Mouse (Mus musculus) neural tube, embryonic 11.5 days (tissue): Measurements from ENCODE around the gene Olfr101. TPM values are rescaled to one million over a fixed set of nuclear protein-coding genes. Genes with fewer than 3 reads are reported as not detected.

ENCODE experiments used
- ATAC-seq: fragments of 200-750 bp; cut with Nextera tagmentation; 2 replicates; pipeline ENCODE4 v1.8.0; 2017; ENCODE audit warnings: moderate number of reproducible peaks, mild to moderate bottlenecking, moderate TSS enrichment, moderate library complexity; ENCODE audit not compliant: insufficient read depth, low FRiP score, low TSS enrichment
- DNase-seq: peaks from one replicate; pipeline ENCODE4 v3.0.0-alpha.2; 2015; ENCODE audit warnings: low spot score
- H3K27ac ChIP-seq: fragments of 300-500 bp; sonication (generic); 2 replicates; pipeline ENCODE4 v1.5.1; 2014; ENCODE audit warnings: low read depth, mild to moderate bottlenecking, low read length
- H3K27me3 ChIP-seq: fragments of 300-500 bp; sonication (generic); 2 replicates; pipeline ENCODE4 v1.6.1; 2014; ENCODE audit warnings: mild to moderate bottlenecking, low read length, mixed read lengths; ENCODE audit not compliant: control insufficient read depth, insufficient read depth
- H3K36me3 ChIP-seq: fragments of 300-500 bp; sonication (generic); 2 replicates; pipeline ENCODE4 v1.6.1; 2014; ENCODE audit warnings: mild to moderate bottlenecking, low read length, moderate library complexity, mixed read lengths; ENCODE audit not compliant: control insufficient read depth, insufficient read depth
- H3K4me1 ChIP-seq: fragments of 300-500 bp; sonication (generic); 2 replicates; pipeline ENCODE4 v1.6.1; 2014; ENCODE audit warnings: low read length, mixed read lengths; ENCODE audit not compliant: control insufficient read depth, insufficient read depth
- H3K4me2 ChIP-seq: fragments of 300-500 bp; sonication (generic); 2 replicates; pipeline ENCODE4 v1.6.1; 2014; ENCODE audit warnings: low read depth, mild to moderate bottlenecking, moderate library complexity
- H3K4me3 ChIP-seq: fragments of 300-500 bp; sonication (generic); 2 replicates; pipeline ENCODE4 v1.5.1; 2014; ENCODE audit warnings: low read depth, low read length
- H3K9ac ChIP-seq: fragments of 300-500 bp; sonication (generic); 2 replicates; pipeline ENCODE4 v1.6.1; 2014; ENCODE audit warnings: mild to moderate bottlenecking, low read length
- H3K9me3 ChIP-seq: fragments of 300-500 bp; sonication (generic); 2 replicates; pipeline ENCODE4 v1.6.1; 2016; ENCODE audit warnings: low read length; ENCODE audit not compliant: control insufficient read depth
- WGBS: fragments of 180-500 bp; shearing (Covaris S2); extraction: QIAGEN DNeasy Blood & Tissue Kit; methylation state at CpG from one replicate; pipeline ENCODE4 v1.1.7; 2014; 5-methylcytosine and 5-hydroxymethylcytosine counted together
- polyA plus RNA-seq: library from polyadenylated mRNA; unstranded; fragments of >200 nt; fragmentation: Nextera tagmentation; extraction: Ambion mirVana; gene quantifications from 2 replicates; pipeline ENCODE4 v1.2.1, GENCODE M21; 2014

Gene Olfr101
- polyA plus RNA-seq, 1 experiment from 2014 or later: not detected

GRCm38 (mm10) chr17:37270702-37271092, 33.4 kb downstream of the Olfr101 start:
- Histone ChIP-seq H3K4me1 (no peaks in the 10 kb centered on the region), H3K9me3 (no peaks in the 10 kb centered on the region), H3K4me2 (peak overlapping the region; percentile 85), H3K9ac (0 out of 2 replicates have a peak overlapping the region, but pooled peaks have one; percentile 35), H3K27ac (no peak overlapping the region), H3K27me3 (no peaks in the 10 kb centered on the region), H3K4me3 (peak overlapping the region; percentile 42; the same call in 1 of the 2 replicates), H3K36me3 (no peaks in the 10 kb centered on the region)
- WGBS: 63% methylated on average over 8 of the region's 8 CpGs
- ATAC-seq: peak; percentile 27; the same call in 1 of the 2 replicates
- no peak for DNase-seq

GRCm38 (mm10) chr17:37270058-37270701, 33.9 kb downstream of the Olfr101 start, which contains the start of gene H2-M3:
TSS of gene H2-M3 (plus strand) at chr17:37270220.
- 5% methylated on average over 26 of the region's 26 CpGs for WGBS
- peak within 1 kb of the TSS; percentile 85 for H3K4me2 ChIP-seq
- ATAC-seq (peak; percentile 99), DNase-seq (peak; percentile 85)
- peak within 1 kb of the TSS; percentile 35 for H3K9ac ChIP-seq
- H3K27ac ChIP-seq: no peak within 1 kb of the TSS
- no peaks in the 10 kb centered on the region for H3K4me1 ChIP-seq
- H3K36me3 ChIP-seq: no peaks in the 10 kb centered on the region
- H3K27me3 ChIP-seq: no peaks in the 10 kb centered on the region
- H3K4me3 ChIP-seq: peak within 1 kb of the TSS; percentile 42
- H3K9me3 ChIP-seq: no peaks in the 10 kb centered on the region

GRCm38 (mm10) chr17:37263626-37264025, 40.5 kb downstream of the Olfr101 start, which contains the start of gene Olfr98:
TSS of gene Olfr98 (minus strand) at chr17:37263749.
- Histone ChIP-seq H3K4me2 (no peak within 1 kb of the TSS), H3K9ac (no peak within 1 kb of the TSS), H3K4me1 (no peaks in the 10 kb centered on the region), H3K27ac (no peak within 1 kb of the TSS), H3K4me3 (no peak within 1 kb of the TSS), H3K9me3 (no peaks in the 10 kb centered on the region), H3K36me3 (no peaks in the 10 kb centered on the region), H3K27me3 (no peaks in the 10 kb centered on the region)
- ATAC-seq: no peak
- no peak for DNase-seq
- 83% methylated on average over 1 of the region's 1 CpGs for WGBS

- H3K9me3 ChIP-seq: no peaks in the 10 kb centered on the region
- H3K27me3 ChIP-seq: no peaks in the 10 kb centered on the region
- H3K4me3 ChIP-seq: no peak overlapping the region
- no peaks in the 10 kb centered on the region for H3K4me1 ChIP-seq
- H3K9ac ChIP-seq: no peak overlapping the region
- DNase-seq: no peak
- H3K36me3 ChIP-seq: no peaks in the 10 kb centered on the region
- 7% methylated on average over 1 of the region's 1 CpGs for WGBS
- no peak overlapping the region for H3K4me2 ChIP-seq
- no peak for ATAC-seq
- H3K27ac ChIP-seq: no peak overlapping the region
Observed at GRCm38 (mm10) chr17:37250544-37250943, 53.6 kb downstream of the Olfr101 start.

GRCm38 (mm10) chr17:37249460-37249859, 54.7 kb downstream of the Olfr101 start:
- Histone ChIP-seq H3K27ac (no peak overlapping the region), H3K4me2 (no peak overlapping the region), H3K36me3 (no peaks in the 10 kb centered on the region), H3K4me3 (no peak overlapping the region), H3K9ac (no peak overlapping the region), H3K9me3 (no peaks in the 10 kb centered on the region), H3K27me3 (no peaks in the 10 kb centered on the region), H3K4me1 (no peaks in the 10 kb centered on the region)
- ATAC-seq: no peak
- no peak for DNase-seq

Other genes with a start within 250 kb of the Olfr101 start
- not detected in 2 replicates for gene Olfr90, start 215.8 kb downstream of the Olfr101 start, polyA plus RNA-seq
- gene Olfr91, start 206.0 kb downstream of the Olfr101 start, polyA plus RNA-seq: not detected in 2 replicates
- gene Olfr92, start 184.2 kb downstream of the Olfr101 start, polyA plus RNA-seq: not detected in 2 replicates
- gene Olfr93, start 142.8 kb downstream of the Olfr101 start, polyA plus RNA-seq: not detected in 2 replicates
- gene Ubd, start 110.4 kb downstream of the Olfr101 start, polyA plus RNA-seq: not detected in 2 replicates
- gene Olfr94, start 103.3 kb downstream of the Olfr101 start, polyA plus RNA-seq: not detected in 2 replicates
- gene Olfr95, start 91.2 kb downstream of the Olfr101 start, polyA plus RNA-seq: not detected in 2 replicates
- gene Olfr96, start 84.2 kb downstream of the Olfr101 start, polyA plus RNA-seq: not detected in 2 replicates
- not detected in 2 replicates for gene Olfr97, start 67.0 kb downstream of the Olfr101 start, polyA plus RNA-seq
- gene Olfr98, start 40.6 kb downstream of the Olfr101 start, polyA plus RNA-seq: not detected in 2 replicates
- gene H2-M3, start 34.1 kb downstream of the Olfr101 start, polyA plus RNA-seq: 0.66 and 0.89 TPM in 2 replicates
- not detected in 2 replicates for gene Olfr99, start 20.9 kb downstream of the Olfr101 start, polyA plus RNA-seq
- not detected in 2 replicates for gene Olfr102, start 12.7 kb upstream of the Olfr101 start, polyA plus RNA-seq
- not detected in 2 replicates for gene Olfr103, start 35.4 kb upstream of the Olfr101 start, polyA plus RNA-seq
- gene Olfr104-ps, start 55.3 kb upstream of the Olfr101 start, polyA plus RNA-seq: not detected in 2 replicates
- gene Olfr105-ps, start 74.7 kb upstream of the Olfr101 start, polyA plus RNA-seq: not detected in 2 replicates
- gene Olfr106-ps, start 86.1 kb upstream of the Olfr101 start, polyA plus RNA-seq: not detected in 2 replicates
- gene Olfr107, start 94.9 kb upstream of the Olfr101 start, polyA plus RNA-seq: not detected in 2 replicates
- gene Olfr108, start 141.2 kb upstream of the Olfr101 start, polyA plus RNA-seq: not detected in 2 replicates
- not detected in 2 replicates for gene Olfr109, start 154.6 kb upstream of the Olfr101 start, polyA plus RNA-seq
- gene H2-M2, start 179.2 kb upstream of the Olfr101 start, polyA plus RNA-seq: not detected in 2 replicates
- gene Olfr110, start 188.2 kb upstream of the Olfr101 start, polyA plus RNA-seq: not detected in 2 replicates
- not detected in 2 replicates for gene Olfr111, start 203.7 kb upstream of the Olfr101 start, polyA plus RNA-seq